Mouse (Mus musculus) mouse trophoblast stem cell (cell line): ENCODE data around the gene Cmip.

Experiments used
- in situ Hi-C, 2 experiments: fragments of 300-500 bp; cut with MseI, MboI; formaldehyde crosslinking; loops; 2 replicates in 1 of 2; 3 replicates in 1 of 2; pipeline ENCODE4 v1.15.1; 2025

Cmip gene

DNA sequence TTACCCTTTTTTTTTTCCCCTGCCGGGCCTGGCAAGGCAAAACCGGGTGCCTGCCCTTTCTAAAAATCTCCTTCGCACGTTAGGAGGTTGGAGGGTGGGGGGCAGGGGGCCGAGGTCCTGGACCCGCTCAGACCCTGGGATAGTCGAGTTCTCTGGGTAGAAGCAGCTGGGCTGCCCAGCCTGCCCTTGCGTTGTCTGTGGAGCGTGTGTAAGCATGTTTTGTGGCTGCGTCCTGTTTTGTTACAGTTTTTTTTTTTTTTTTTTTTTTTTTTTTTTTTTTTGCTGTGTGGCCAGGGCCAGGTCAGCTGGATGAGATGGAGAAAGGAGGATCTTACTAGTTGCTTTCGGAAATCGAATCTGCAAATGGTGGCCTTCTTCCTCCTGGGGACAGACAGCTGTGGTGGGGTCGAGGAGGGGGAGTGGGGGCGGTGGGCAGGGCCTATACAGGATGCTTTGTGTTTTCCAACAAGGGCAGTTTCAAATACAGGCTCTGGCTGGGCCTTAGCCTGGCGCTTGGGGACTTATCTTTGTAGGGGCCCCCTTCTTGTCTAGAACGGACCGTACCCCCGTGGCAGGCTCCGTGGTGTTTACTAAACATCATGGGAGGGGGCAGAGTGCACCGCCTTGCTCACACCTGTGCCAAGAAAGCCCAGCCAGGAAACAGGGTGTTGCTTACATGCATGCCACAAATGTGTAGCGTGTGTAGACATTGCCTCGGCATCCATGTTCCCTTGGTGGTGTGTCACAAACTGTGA is 1.1 kb downstream of the Cmip start:
- in situ Hi-C loops: no loop called here

DNA sequence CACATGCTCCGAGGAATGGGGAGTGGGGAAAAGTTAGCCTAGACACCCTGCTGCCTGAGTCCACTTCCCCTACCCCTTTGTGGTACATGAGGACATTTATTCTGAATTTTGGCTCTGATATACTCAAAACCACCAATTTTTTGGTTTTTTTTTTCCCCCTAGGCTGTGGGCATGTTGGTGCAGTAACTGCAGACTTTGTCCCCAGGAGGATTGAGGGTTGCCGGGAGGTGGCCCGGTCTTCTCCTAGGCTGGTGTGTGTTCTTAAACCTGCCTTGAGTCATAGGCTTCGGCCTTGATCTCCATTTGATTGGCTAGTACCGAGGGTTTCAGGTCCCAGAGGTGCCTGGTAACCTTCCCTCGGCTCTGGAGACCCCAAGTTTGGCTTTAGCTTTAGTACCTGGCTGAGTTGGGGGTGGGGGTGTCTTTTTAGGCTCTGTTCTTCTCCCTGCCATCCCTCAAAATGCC is 1.7 kb downstream of the Cmip start:
- in situ Hi-C loops: no loop called here

DNA sequence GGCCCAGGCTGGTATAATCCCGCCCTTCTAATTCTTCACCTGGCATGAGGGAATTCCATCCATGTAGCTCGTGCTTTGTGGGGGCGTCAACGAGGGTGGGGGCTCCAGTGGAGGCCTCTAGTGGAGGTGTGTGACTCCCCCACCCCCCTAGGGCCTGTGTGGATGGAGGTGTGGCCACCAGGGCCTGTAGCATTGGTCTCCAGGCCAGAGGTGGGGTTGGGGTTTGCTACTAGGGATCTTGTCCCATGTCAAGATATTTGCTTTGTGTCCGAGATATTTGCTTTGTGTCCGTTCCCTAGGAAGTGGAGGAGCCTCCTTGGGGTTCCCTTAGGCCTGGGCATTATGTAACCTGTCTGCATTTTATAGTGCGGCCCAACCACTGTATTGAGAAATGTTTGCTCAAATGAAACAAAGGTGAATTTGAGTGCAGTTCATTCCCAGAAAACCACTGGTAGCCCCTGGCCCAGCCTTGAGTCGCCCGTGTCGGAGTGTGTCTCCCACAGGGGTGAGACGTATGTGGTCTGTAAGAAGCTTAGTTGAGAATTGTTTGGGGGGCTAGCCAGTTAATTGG is 2.7 kb downstream of the Cmip start:
- in situ Hi-C loops: no loop called here

DNA sequence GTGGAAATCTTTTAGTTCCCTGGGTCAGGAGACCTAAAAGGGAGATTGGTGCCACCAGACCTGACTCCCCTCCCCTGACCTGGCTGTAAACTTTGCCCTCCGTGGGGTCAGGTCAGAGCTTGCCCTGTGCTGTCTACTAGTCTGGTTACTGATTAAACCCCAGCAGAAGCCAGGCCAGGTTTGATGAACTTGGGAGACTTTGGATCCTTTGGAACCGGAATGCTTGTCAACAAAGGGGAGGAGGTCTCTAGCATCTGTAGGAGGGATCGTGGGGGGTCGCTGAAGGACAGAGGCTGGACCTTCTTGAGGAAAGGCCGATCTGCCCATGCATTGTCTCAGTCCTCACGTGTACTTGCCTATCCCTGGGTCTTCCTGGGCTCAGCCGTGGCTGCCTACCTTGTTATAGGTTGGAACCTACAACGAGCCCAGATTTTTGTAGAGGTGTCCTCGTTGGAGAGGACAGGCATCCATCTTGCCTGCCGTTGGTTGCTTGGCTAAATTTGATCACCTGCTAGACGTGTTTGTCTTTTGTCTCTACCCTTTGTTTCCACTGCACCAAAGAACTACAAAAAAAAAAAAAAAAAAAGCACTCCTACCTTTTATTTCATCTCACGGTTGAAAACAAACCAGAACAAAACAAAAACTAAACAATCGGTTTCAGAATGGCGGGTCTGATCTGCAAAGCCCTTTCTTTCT is 3.5 kb downstream of the Cmip start:
- in situ Hi-C loops: no loop called here

DNA sequence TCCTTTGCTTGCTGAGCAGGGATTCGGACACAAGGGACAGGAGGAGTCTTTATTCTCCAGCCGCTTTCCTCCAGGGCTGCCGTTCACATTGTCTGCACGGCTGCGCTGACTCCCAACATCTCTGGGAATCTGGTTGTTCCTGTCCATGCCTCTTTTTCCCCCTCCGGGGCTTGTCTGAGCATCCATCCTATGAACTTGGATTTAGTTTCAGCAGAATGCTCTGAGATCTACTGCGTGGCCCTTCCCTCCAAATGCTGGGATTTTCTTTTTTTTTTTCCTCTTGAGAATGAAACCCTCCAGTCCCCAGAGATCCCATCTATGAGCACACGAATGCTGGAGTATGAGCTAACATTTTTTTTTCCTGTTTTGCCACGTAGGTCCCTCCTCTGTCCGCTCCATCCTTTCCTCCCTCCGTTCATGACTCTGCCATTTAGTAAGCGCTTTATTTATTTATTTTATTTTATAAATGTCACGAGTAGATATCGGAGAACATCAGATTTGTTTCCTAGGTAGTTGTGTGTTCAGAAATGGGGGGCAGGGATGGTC is 4.1 kb downstream of the Cmip start:
- in situ Hi-C loops: no loop called here

DNA sequence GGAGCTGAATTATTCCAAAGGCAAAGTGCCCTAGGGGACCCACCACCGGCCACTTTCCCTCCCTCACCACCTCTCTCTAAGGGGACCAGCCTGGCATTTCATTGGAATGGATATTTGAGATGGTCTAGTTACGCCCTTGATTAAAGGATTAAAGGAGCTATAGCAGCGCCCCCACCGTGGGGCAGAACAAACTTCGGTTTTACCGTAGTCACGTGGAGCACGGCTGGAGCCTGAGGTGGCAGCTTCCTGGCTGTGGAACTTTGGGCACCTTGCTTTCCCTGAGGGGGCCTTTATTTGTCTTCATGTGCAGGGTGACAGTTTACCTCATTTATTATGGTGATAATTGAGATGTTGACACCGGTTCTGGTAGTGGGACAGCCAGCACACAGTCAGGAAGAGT is 4.8 kb downstream of the Cmip start:
- in situ Hi-C loops: no loop called here

DNA sequence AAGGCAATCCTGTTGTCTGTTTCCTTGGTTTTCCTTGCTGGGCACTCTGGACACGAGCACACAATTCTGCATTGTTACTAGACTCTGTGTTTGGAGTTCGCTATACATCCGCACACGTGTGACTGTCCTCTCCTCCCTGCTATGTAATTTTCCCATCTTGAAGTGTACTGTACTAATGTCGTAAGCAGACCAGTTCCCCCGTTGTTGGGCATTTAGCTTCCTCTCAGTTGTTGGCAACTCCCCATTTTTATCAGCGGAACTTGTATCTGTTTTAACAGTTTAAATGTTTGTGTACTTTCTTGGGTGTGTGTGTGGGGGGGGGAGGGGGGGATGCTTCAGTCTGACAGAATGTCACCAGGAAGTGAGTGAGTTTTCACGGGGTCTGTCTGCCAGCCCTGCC is 5.8 kb downstream of the Cmip start:
- in situ Hi-C loops: no loop called here

DNA sequence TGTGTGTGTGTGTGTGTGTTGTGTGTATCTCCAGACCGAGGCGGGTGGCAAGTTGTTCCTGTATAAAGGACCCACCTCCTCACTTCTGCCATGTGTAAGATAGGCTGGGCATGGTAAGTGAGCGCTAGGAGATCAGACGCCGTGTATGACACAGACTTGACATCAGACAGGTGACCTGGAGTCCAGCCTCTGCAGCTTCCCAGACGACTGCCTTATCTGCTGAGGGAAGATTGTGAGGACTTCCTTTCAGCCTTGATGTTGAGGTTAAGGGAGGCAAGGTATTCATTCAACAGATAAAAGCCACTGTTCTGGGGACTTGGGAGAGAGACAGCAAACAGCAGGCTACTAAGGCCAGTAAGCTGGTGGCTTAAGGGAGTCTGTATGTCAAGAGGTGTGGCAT is 6.6 kb downstream of the Cmip start:
- in situ Hi-C loops: no loop called here

DNA sequence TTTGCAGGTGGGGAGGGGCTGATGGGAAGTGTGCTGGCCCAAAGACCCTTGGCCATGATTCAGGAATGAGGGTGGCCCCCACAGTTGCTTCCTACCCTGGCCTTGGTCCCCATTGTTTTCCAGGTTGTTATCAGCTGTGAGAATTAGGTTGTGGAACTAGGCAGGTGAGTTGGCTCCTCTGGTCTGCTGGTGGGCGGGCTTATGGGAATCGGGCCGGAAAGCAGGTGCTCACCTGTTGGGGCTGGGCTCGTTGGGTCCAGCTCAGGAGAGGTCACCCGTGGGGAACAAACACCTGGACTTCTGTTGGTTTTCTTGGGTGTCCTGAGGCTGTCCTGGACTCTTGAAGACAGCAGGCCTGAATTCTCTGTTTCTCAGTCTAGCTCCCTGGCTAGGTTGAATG is 8.2 kb downstream of the Cmip start:
- in situ Hi-C loops: no loop called here

DNA sequence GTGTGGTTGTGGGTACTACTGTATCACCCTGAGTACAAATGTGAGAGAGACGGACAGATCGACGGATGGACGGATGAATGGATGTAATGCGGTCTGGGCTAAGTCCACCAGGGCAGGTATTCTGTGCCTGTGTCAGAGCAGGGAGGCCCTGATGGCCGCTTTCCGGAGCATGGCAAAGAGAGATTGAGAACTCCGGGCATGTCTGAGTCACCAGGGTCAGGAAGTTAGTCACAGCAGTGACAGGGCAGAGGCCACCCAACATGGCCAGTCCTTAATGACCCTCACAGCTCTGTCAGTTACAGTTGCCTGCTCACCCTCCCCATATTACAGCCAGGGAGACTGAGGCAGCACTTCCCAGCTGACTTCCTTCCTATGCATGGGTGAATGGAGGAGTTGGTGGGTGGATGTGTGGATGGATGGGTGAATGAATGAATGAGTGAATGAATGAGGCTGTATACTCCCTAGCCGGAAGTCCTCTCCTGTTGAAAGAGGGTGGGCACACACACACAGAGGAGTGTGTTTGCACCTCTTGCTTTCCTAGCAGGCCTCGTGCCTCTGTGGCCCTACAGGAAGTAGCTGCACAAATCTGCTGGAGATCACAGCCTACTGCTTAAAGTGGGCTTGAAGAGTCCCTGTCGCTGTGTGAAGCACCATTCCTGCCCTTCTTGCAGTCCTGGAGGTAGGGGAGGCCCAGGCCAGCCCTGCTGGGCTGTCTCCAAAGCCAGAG is 10.7 kb downstream of the Cmip start:
- in situ Hi-C loops: no loop called here

DNA sequence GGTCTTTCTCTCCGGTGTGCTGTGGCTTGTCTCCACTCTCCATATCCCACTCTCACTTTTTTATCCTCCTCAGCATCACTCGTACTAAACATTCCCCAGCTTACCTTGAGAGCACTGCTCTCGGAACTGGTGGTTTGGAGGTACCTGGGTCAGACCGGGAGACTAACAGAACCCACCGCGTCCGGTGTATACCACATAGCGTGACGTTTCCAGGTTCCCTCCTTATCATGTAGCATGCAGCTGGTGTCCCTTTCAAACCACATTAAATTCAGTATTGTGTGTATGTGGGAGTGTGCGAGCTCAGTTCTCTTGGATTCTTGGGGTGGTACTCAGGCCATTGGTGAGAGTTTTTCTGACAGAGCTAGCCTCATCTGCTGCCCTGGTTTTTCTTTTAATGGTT is 21.4 kb downstream of the Cmip start:
- in situ Hi-C loops: no loop called here

DNA sequence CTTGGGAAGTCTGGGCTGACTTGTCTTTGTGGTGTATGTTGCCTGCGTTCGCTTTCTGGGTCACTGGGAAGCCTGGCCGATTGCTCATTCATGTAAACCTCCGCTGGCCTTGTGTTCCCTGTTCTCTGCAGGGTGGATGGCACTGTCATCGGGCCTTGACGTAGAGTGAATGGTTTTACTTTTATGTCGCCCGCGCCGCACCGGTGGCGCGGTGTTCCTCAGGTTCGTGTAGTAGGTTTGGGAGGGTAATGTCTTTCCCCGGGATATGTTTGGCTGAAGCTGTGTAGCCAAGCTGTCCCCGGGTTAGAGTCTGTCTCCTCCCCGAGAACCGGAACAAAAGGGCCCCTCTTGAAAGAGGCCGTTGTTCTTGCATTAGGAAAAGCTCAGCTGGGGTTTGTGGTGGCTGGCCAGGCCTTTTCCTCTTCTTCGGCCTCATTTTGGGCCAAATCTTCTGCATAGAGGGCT is 21.8 kb downstream of the Cmip start:
- in situ Hi-C loops: no loop called here

DNA sequence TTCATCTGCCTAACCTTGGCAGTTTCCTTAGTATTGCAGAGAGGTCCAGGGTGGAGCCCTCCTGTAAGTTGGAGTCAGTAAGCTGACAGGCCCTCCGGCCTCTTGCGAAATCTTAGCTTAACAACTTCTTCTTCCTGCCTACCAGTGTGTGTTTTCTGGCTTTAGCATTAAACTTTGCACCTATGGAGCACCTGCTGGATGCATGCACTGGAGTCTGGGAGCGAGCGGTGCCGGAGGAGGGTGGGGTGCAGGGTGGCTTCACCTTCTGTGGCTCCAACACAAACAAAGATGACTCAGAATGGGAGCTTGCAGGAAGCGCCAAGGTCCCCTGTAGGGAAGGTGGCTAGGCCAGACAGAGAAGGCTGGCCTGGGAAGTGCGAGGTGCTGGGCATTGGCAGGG is 23.6 kb downstream of the Cmip start:
- in situ Hi-C loops: no loop called here

DNA sequence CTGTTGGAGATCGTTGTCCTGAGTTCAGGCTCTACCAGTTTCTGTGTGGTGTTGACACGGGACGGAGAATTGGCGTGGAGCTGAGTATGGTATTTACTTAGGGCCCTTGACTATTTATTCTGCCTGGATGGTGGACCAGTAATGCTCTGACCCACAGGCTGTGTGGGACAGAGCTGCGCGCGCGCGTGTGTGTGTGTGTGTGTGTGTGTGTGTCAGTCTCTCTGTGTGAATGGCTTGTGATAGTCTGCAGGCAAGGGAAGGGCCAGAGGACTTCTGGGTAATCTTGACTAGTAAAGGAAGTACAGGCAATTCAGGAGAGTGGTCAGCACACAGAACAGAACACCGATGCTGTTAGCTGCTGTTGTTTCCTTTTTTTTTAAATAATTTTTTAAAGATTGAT is 24.8 kb downstream of the Cmip start:
- in situ Hi-C loops: no loop called here

DNA sequence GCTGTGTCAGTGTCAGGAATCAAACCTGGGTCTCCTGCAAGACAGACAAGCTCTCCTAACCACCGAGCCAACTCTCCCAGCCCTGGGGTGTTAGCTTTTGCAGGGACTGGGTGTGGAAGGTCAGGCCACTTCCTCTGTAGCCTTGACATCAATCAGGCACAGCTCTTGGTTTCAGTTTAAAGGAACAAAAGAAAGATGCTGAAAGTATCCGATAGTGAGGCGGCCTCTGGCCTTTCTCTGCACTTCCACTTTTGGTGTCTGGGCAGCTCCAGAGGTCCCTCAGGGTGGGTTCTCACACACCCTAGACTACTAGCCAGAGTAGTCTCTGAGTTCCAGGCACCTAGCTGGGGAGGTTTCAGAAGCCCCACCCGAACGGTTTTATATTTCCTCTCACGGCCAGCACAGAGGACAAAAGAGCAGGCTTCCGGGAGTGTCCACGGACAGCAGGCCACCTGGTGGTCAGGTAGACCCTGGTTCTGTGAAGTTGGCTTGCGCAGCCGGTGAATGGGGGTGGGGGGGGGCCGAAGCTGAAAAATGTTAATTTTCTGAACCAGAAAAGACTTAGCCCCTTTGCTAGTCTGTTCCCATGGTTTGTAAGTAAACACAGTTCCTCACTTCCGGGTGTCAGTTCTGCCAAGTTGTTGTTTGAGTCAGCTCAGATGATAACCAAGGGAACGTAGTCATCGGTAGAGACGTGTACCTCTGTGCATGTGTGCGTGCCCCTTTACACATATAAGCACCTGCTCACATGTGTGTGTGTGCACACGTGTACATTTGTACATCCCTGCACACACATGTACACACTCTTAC is 25.5 kb downstream of the Cmip start:
- in situ Hi-C loops: no loop called here

DNA sequence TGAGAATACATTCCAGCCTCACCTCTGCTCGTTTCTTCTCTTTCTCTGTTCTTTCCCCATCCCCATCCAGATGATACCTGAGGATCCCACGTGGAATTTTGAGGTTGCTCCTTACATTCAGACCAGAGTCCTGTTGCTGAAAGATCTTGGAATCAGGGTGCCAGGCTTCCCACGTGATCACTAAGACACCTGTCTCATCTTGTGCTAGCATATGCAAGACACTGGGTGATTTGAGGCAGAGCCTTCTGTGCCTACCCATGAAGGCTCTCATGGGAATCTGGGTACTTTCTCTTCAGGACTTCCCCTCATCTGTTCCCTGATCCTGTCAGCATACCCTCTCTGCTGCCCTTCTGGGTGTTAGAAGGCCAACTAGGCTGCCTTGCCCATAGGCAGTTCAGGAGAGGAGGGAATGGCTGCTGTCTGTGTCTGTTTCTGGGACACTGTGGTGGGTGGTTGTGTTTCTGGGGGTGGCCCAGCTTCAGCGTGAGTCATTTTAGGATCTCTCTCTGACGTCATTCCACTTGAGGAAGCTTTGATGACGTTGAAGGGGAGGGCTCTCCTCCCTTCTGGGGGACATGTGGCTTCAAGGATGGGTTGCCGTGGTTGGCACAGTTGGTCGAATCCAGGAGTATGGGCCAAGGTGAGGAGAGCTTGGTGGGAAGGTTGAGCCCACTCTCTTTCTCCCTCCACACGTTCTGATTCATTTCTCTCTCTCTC is 28.1 kb downstream of the Cmip start:
- in situ Hi-C loops: no loop called here

DNA sequence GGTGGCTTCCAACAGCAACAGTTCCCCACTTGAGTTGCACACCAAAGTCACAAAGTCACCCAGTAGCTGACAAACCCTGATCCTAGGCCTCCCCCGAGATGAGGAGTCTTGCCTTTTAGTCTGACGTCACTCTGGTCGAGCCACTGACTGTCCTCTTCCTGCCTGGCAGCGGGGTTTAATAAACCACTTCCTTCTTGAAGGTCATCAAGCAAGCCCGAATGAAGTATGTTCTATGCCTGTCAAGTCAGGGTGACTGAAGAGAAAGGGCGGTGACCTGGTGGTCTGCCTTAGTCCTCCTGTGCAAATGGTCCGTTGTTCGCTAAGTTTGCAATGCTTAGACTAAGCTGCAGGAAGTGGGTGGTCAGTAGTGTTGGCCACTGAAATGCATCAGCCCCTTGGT is 31.1 kb downstream of the Cmip start:
- in situ Hi-C loops: no loop called here

DNA sequence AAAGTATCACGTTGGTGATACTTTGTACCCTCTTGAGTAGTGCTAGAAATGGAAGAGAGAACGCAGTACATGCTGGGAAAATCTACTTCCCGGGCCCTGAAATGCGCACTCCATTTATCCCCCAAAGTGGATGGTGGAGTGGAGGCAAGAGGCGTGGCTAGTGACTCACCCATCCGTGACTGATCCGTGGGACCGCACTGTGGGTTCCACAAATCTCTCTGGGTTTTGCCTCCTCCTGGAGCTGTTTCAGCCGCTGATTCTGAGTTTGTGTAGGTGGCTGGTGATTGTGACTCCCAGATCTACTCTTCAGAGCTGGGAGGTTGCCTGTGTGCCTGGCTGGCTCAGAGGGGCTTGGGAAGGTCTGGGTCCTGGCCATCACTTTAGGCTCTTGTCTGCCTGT is 32.2 kb downstream of the Cmip start:
- in situ Hi-C loops: no loop called here

DNA sequence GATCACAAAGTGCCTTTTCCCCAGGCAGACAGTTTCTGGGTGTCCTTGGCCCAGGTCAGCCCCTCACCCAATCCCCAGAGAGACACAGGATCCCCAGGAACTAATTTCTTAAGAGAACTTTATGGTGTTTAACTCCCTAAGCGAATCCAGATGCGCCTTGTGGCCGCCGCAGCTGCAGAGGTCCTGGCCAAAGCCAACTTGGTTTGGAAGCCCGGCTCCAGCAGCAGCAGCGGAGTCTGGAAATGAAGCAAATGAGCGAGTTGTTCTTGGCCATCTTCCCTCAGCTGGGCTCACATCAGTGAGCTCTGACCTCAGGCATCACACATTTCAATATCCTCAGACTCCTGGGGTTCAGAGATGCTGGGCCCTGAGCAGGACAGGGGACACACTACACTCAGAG is 33.6 kb downstream of the Cmip start:
- in situ Hi-C loops: no loop called here

DNA sequence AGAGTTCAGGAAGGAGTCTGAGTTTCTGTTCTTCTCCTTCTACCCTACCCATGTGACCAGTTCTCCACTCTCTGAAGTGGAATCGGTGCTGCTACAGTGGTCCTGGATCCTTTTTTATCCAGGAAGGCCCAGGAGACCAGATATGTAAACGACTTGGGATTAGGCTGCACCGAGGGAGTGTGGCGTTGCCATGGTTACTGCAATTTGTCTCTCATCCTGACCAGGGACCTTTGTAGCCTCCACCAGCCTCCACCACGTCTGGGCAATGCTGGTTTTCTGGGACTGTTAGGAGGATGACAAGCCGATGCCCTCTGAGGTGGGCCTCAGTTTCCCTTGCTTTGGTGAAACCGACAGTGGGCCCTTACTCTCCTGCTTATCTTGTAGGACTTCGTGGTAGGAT is 35.4 kb downstream of the Cmip start:
- in situ Hi-C loops: no loop called here

DNA sequence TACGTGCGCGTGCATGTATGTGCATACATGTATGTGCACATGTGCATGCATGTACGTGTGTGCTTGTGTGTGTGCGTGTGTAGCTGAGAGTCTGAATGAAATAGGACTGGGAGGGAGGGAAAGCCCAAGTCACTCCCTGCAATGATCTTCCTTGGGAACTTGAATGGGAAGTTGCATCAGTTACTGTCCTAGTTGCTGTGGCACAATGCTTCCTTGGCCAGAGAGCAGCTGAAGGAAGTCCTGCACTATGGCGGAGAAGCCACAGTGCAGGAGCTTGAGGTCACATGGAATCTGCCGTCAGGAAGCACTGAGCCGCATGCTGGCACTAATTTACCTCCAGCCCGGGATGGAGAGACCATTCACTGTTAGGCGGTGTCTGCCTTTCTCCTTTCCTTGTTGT is 37.9 kb downstream of the Cmip start:
- in situ Hi-C loops: no loop called here
